Mouse (Mus musculus): Measurements from ENCODE around the gene Ppp1r1c.

GRCm38 (mm10) chr2:79661486-79662104, 46.0 kb upstream of the Ppp1r1c start:
- no peak for TF ChIP-seq POLR2A (IDR thresholded peaks at IDR 0.05; ENCODE audit: borderline replicate concordance, extremely low read depth, insufficient read depth, insufficient read length, poor library complexity, severe bottlenecking)
- TF ChIP-seq CTCF (IDR thresholded peaks at IDR 0.05; ENCODE audit: borderline replicate concordance, extremely low read depth, insufficient read depth, insufficient read length) = no peak
